Mouse (Mus musculus) forebrain, embryonic 11.5 days (tissue): ENCODE measurements around the gene Fam78b. TPM values are rescaled to one million over a fixed set of nuclear protein-coding genes. Genes with fewer than 3 reads are reported as not detected.

Experiments
- ATAC-seq: fragments of 200-750 bp; cut with Nextera tagmentation; replicated peaks from 2 replicates; pipeline ENCODE4 v1.8.0; 2017; ENCODE audit warnings: moderate TSS enrichment; ENCODE audit not compliant: low FRiP score
- DNase-seq: peaks from one replicate; pipeline ENCODE4 v3.0.0-alpha.2; 2017; ENCODE audit warnings: low spot score
- H3K27ac ChIP-seq: fragments of 300-500 bp; sonication (generic); 2 replicates; pipeline ENCODE4 v1.5.1; 2014; ENCODE audit warnings: low read depth, low read length
- H3K27me3 ChIP-seq: fragments of 300-500 bp; sonication (generic); 2 replicates; pipeline ENCODE4 v1.6.1; 2014; ENCODE audit warnings: mild to moderate bottlenecking, low read length, mixed read lengths; ENCODE audit not compliant: control insufficient read depth, insufficient read depth
- H3K36me3 ChIP-seq: fragments of 300-500 bp; sonication (generic); 2 replicates; pipeline ENCODE4 v1.6.1; 2014; ENCODE audit warnings: mild to moderate bottlenecking, low read length, moderate library complexity, mixed read lengths; ENCODE audit not compliant: control insufficient read depth, insufficient read depth
- H3K4me1 ChIP-seq: fragments of 300-500 bp; sonication (generic); replicated peaks from 2 replicates; pipeline ENCODE4 v1.6.1; 2014; ENCODE audit warnings: low read length, mixed read lengths; ENCODE audit not compliant: control insufficient read depth, insufficient read depth
- H3K4me2 ChIP-seq: fragments of 300-500 bp; sonication (generic); 2 replicates; pipeline ENCODE4 v1.6.1; 2014; ENCODE audit warnings: low read depth, mild to moderate bottlenecking, low read length, moderate library complexity, mixed read lengths; ENCODE audit not compliant: severe bottlenecking
- H3K4me3 ChIP-seq: fragments of 300-500 bp; sonication (generic); 2 replicates; pipeline ENCODE4 v1.5.1; 2014; ENCODE audit warnings: low read depth, low read length
- H3K9ac ChIP-seq: fragments of 300-500 bp; sonication (generic); 2 replicates; pipeline ENCODE4 v1.6.1; 2014; ENCODE audit warnings: low read length
- H3K9me3 ChIP-seq: fragments of 300-500 bp; sonication (generic); 2 replicates; pipeline ENCODE4 v1.6.1; 2016; ENCODE audit warnings: low read length, mixed read lengths; ENCODE audit not compliant: control insufficient read depth
- WGBS: fragments of 180-500 bp; shearing (Covaris S2); extraction: QIAGEN DNeasy Blood & Tissue Kit; methylation state at CpG from one replicate; pipeline ENCODE4 v1.1.7; 2014; 5-methylcytosine and 5-hydroxymethylcytosine counted together
- polyA plus RNA-seq: library from polyadenylated mRNA; unstranded; fragments of >200 nt; fragmentation: Nextera tagmentation; extraction: Ambion mirVana; gene quantifications from 2 replicates; pipeline ENCODE4 v1.2.1, GENCODE M21; 2014

Fam78b gene
- polyA plus RNA-seq, 1 experiment from 2014 or later = 4.5 TPM

GRCm38 (mm10) chr1:167084330-167084729 is 83.1 kb downstream of the Fam78b start:
- no peaks in the 10 kb centered on the region for H3K4me1 ChIP-seq
- H3K4me2 ChIP-seq = no peak overlapping the region
- H3K36me3 ChIP-seq = no peaks in the 10 kb centered on the region
- no peak overlapping the region for H3K4me3 ChIP-seq
- H3K9ac ChIP-seq = no peak overlapping the region
- DNase-seq (no peak), ATAC-seq (no peak)
- H3K27me3 ChIP-seq = no peaks in the 10 kb centered on the region
- H3K9me3 ChIP-seq = no peaks in the 10 kb centered on the region
- H3K27ac ChIP-seq = no peak overlapping the region

GRCm38 (mm10) chr1:167085461-167085860 is 84.2 kb downstream of the Fam78b start:
- ATAC-seq (no peak), DNase-seq (no peak)
- no peaks in the 10 kb centered on the region for H3K4me1 ChIP-seq
- no peaks in the 10 kb centered on the region for H3K36me3 ChIP-seq
- H3K9me3 ChIP-seq = no peaks in the 10 kb centered on the region
- no peak overlapping the region for H3K27ac ChIP-seq
- no peak overlapping the region for H3K9ac ChIP-seq
- 58% methylated on average over 4 of the region's 4 CpGs for WGBS
- no peaks in the 10 kb centered on the region for H3K27me3 ChIP-seq
- no peak overlapping the region for H3K4me2 ChIP-seq
- H3K4me3 ChIP-seq = no peak overlapping the region

GRCm38 (mm10) chr1:167090466-167090865 is 89.2 kb downstream of the Fam78b start:
- Histone ChIP-seq H3K4me2 (no peak overlapping the region), H3K9ac (no peak overlapping the region), H3K9me3 (no peaks in the 10 kb centered on the region), H3K4me3 (no peak overlapping the region), H3K4me1 (no peaks in the 10 kb centered on the region), H3K27me3 (no peaks in the 10 kb centered on the region), H3K27ac (no peak overlapping the region), H3K36me3 (no peaks in the 10 kb centered on the region)
- WGBS = 90% methylated on average over 6 of the region's 6 CpGs
- no peak for ATAC-seq
- no peak for DNase-seq

- Histone ChIP-seq H3K4me3 (no peak overlapping the region), H3K9ac (no peak overlapping the region), H3K4me1 (no peaks in the 10 kb centered on the region), H3K27ac (no peak overlapping the region), H3K27me3 (no peaks in the 10 kb centered on the region), H3K9me3 (no peaks in the 10 kb centered on the region), H3K36me3 (no peaks in the 10 kb centered on the region), H3K4me2 (no peak overlapping the region)
- 52% methylated on average over 3 of the region's 3 CpGs for WGBS
- ATAC-seq (no peak), DNase-seq (no peak)
These were observed 92.3 kb downstream of the Fam78b start for GRCm38 (mm10) chr1:167093551-167093950.

- H3K27me3 ChIP-seq = no peaks in the 10 kb centered on the region
- H3K4me1 ChIP-seq = no peaks in the 10 kb centered on the region
- H3K9ac ChIP-seq = no peak overlapping the region
- no peak overlapping the region for H3K4me2 ChIP-seq
- H3K9me3 ChIP-seq = no peaks in the 10 kb centered on the region
- DNase-seq = no peak
- WGBS = 88% methylated on average over 10 of the region's 10 CpGs
- no peak overlapping the region for H3K27ac ChIP-seq
- ATAC-seq = no peak
- no peak overlapping the region for H3K4me3 ChIP-seq
- no peaks in the 10 kb centered on the region for H3K36me3 ChIP-seq
These were observed 93.5 kb downstream of the Fam78b start for GRCm38 (mm10) chr1:167094589-167095148.

GRCm38 (mm10) chr1:167098741-167099140 is 97.5 kb downstream of the Fam78b start:
- WGBS = 92% methylated on average over 7 of the region's 7 CpGs
- Histone ChIP-seq H3K9me3 (no peaks in the 10 kb centered on the region), H3K4me3 (no peak overlapping the region), H3K4me2 (no peak overlapping the region), H3K4me1 (no peaks in the 10 kb centered on the region), H3K36me3 (no peaks in the 10 kb centered on the region), H3K27ac (no peak overlapping the region), H3K9ac (no peak overlapping the region), H3K27me3 (no peaks in the 10 kb centered on the region)
- DNase-seq = no peak
- ATAC-seq = no peak

GRCm38 (mm10) chr1:167102046-167102445 is 100.8 kb downstream of the Fam78b start:
- no peak overlapping the region for H3K4me2 ChIP-seq
- no peak for DNase-seq
- WGBS = 93% methylated on average over 8 of the region's 8 CpGs
- no peak overlapping the region for H3K4me3 ChIP-seq
- H3K9me3 ChIP-seq = no peaks in the 10 kb centered on the region
- H3K9ac ChIP-seq = no peak overlapping the region
- no peak for ATAC-seq
- no peaks in the 10 kb centered on the region for H3K27me3 ChIP-seq
- H3K4me1 ChIP-seq = no peaks in the 10 kb centered on the region
- no peaks in the 10 kb centered on the region for H3K36me3 ChIP-seq
- H3K27ac ChIP-seq = no peak overlapping the region

- H3K27ac ChIP-seq = no peak overlapping the region
- DNase-seq (no peak), ATAC-seq (no peak)
- no peaks in the 10 kb centered on the region for H3K36me3 ChIP-seq
- no peak overlapping the region for H3K9ac ChIP-seq
- H3K4me1 ChIP-seq = no peaks in the 10 kb centered on the region
- no peak overlapping the region for H3K4me3 ChIP-seq
- WGBS = 78% methylated on average over 9 of the region's 9 CpGs
- no peaks in the 10 kb centered on the region for H3K9me3 ChIP-seq
- no peaks in the 10 kb centered on the region for H3K27me3 ChIP-seq
- H3K4me2 ChIP-seq = no peak overlapping the region
These were observed 101.3 kb downstream of the Fam78b start for GRCm38 (mm10) chr1:167102566-167102965.

GRCm38 (mm10) chr1:167104956-167105626 is 103.9 kb downstream of the Fam78b start:
- Histone ChIP-seq H3K4me2 (no peak overlapping the region), H3K9me3 (no peaks in the 10 kb centered on the region; the same call in 1 of the 2 replicates), H3K4me1 (no peaks in the 10 kb centered on the region), H3K27ac (no peak overlapping the region), H3K9ac (no peak overlapping the region), H3K27me3 (no peaks in the 10 kb centered on the region), H3K4me3 (no peak overlapping the region), H3K36me3 (no peaks in the 10 kb centered on the region)
- ATAC-seq = peak; percentile 13
- DNase-seq = no peak
- 61% methylated on average over 5 of the region's 5 CpGs for WGBS
